Mouse (Mus musculus) cerebellum, adult 8-10 months (tissue): Measurements from ENCODE around the gene Slco1a4.
"Not testable (repeated sequence)": the region's sequence is repeated elsewhere in the genome, so short reads cannot be mapped to it uniquely, and the experiment has no call there.

Experiments
- DNase-seq: peaks from one replicate; pipeline ENCODE4 v3.0.0; 2022

The Slco1a4 gene

DNA sequence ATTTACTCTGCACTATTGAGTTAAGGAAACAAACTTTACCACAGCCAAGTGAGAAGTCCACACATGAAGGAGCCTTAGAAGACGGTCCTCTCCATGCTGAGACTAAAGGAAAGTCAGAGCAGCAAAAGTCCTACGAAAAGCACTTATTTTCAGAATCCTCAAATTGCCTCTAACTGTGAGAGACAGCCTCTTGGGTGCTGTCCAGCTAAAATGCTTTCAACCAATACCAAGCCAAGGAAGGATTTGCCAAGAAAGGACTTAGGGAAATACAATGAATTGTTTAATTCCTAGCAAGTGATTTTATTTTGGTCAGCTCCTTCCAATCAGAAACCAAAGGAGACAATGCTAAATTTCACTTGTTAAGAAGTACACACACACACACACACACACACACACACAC is at the start of gene Slco1a4:
Slco1a4 (minus strand) TSS at position 115 of the 400 bp plus-strand sequence.
- no peak for DNase-seq

DNA sequence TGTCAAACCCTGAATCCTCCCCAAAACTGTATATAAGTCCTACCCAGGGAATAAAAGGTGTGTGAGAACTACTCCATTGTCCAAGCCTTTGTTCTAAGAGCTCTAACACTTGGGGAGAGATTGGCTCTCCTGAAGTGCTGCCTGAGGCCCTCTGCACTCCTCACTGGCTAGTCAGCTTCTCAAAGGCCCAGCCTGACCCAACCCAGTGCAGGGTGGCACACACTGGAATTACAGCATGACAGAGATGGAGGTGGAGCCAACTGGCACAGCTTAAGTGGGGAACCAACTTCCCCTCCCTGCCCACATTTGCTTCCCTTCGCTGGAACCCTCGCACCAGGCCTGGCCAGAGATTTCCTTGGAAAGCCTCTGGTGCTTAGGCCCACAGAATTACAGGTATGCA is 42.2 kb upstream of the Slco1a4 start:
- no peak for DNase-seq

DNA sequence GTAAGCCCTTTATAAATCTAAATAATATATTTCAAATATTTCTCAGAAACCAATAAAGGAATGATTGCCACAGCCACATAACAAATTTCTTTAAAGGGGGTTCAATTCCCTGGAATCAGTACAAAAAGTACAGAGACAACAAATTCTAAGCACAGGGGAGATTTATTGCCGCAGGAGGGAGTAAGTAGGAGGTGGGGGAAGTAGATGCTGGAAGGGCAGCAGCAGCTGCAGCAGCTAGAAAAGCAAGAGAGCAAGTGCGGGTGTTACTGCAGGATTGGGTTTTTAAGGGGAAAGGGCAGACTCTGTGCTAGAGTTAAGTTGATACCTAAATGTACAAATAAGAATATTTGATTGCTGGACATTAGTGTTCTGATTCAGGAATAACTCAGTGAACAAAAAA is 33.7 kb upstream of the Slco1a4 start:
- no peak for DNase-seq

DNA sequence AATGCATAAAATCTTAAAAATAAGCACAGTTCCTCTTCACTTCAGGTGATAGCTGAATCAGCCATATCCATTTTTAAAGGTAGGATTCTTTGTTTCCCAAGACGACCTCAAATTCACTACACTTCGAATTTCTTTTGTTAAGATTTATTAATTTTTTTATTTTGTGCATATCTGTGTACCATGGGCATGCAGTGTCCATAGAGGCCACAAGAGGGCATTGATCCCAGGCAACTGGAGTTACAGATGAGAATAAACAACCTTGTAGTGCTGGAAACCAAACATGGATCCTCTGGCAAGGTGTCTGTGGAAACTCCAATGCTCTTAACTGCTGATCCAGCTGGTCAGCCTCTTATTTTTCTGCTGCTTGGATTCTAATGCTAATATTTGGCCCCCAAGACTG is 32.2 kb upstream of the Slco1a4 start:
- DNase-seq, result no peak

- no peak for DNase-seq
Observed at GRCm38 (mm10) chr6:141882581-141882980, 26.6 kb upstream of the Slco1a4 start.

- not testable (repeated sequence) for DNase-seq
Observed at GRCm38 (mm10) chr6:141875742-141876141, 19.7 kb upstream of the Slco1a4 start.

DNA sequence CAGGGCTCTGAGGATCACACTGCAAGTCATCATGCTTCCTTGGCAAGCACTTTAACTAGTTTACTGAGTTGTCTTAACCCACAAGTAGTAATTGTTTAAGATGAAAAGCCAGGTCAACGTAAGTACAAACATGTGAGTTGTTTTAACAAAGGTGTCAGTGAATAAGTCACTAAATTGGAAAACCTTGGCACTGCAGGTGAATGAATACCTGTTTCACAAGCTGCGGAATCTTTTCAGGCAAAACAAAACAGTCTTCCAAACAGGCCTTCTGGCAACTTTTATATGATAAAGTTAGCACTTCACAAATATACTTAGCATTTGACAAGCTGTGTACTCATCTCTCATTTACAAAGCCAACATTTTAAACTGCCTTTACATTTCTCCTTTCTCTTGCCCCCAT is 15.7 kb upstream of the Slco1a4 start:
- no peak for DNase-seq

- no peak for DNase-seq
Observed at GRCm38 (mm10) chr6:141868735-141869134, 12.7 kb upstream of the Slco1a4 start.

GRCm38 (mm10) chr6:141866026-141866425 is 10.0 kb upstream of the Slco1a4 start:
- no peak for DNase-seq

DNA sequence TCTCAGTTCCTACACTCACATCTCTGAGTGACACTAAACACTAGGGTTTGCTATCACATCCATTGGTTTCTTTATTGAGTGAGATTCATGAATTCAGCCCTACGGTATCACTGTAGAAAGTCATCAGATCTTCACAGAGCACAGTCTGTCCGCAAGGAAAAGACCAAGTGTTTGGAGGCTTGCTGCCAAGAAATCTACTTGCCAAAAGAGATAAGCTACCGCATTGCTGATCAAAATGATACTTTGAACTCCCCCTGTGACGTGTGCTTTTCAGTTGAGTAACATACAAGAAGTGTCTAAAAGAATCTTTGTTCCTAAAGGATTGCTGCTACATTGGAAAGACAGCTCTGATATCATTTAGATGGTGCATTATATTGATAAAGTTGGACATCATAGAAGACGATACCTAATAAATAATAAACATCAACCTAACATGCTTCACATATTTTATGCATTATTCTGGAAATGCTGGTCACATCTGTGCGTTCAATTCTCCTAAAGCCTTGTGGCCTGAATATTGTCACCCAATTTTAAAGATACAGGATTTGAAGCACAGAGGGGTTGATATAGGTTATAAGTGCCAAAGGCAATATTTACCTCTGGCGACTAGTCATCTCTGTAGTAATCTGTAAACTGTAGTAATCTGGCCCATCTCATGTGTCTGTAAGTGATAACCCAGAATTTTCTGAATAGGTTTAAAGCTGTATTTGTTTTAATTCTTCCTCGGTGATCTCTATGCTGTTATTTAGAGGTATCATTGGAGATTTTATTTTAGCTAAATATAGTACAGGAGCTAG is 1.9 kb upstream of the Slco1a4 start:
- DNase-seq, result no peak

GRCm38 (mm10) chr6:141853616-141854015 is 2.4 kb downstream of the Slco1a4 start:
- no peak for DNase-seq

- no peak for DNase-seq
Observed at GRCm38 (mm10) chr6:141849051-141849450, 6.9 kb downstream of the Slco1a4 start.

DNA sequence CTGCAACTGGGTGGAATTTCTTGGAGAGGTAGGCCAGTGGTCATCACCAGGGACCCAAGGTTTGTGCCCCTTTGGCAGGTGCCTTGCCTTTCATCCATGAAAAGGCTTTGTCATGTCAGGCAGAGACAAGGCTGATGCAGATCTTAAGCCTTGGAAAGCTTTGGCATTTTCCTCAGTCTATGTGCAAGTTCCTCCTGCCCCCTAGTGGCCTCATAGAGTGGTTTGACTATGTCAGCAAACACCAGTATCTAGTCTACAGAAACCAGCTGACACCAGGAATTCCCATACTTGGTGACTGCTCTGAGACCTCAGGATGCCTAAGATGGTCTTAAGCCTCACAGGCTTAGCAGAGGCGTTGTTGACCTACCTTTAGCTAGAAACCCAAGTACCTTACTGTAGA is 58.2 kb downstream of the Slco1a4 start:
- DNase-seq, result peak; percentile 6

DNA sequence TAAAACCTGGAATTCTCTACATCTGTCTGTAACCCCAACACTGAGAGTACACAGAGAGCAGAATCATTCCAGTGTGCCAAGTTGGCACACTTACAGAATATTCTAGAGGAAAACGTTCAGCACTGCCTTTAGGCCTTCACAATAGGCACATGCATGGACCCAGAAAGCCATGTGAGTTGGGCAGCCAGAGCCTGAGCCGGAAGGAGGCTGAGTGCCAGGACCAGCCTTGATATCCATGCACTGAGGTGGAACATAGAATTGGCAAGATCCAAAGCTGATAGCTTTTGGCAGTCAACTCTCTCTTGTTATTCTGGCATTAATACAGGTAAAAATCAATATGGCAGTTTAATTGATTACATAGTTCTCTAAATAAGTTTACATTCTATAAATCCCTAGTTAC is 81.5 kb downstream of the Slco1a4 start:
- no peak for DNase-seq

GRCm38 (mm10) chr6:141773710-141774109 is 82.3 kb downstream of the Slco1a4 start, which contains the start of gene Gm5724:
TSS of gene Gm5724 (minus strand) at chr6:141773810.
- DNase-seq, result no peak
